Mouse (Mus musculus): ENCODE measurements around the gene Dock9.
A peak's percentile ranks its signal among the peaks of the same experiment; 100 is the strongest.

Gene Dock9

GRCm38 (mm10) chr14:121617645-121618390 lies 179.8 kb downstream of the Dock9 start:
- no peak for DNase-seq

GRCm38 (mm10) chr14:121615431-121615830 lies 182.2 kb downstream of the Dock9 start:
- DNase-seq = no peak

GRCm38 (mm10) chr14:121614461-121615170 lies 183.0 kb downstream of the Dock9 start:
- no peak for DNase-seq

GRCm38 (mm10) chr14:121613490-121613889 lies 184.1 kb downstream of the Dock9 start:
- DNase-seq = no peak

GRCm38 (mm10) chr14:121612926-121613325 lies 184.7 kb downstream of the Dock9 start:
- DNase-seq = no peak

- no peak for DNase-seq
Measured at GRCm38 (mm10) chr14:121611533-121611932, 186.1 kb downstream of the Dock9 start.

GRCm38 (mm10) chr14:121611098-121611497 lies 186.5 kb downstream of the Dock9 start:
- no peak for DNase-seq

GRCm38 (mm10) chr14:121608522-121608921 lies 189.1 kb downstream of the Dock9 start:
- DNase-seq = no peak

- no peak for DNase-seq
Measured at GRCm38 (mm10) chr14:121606433-121606832, 191.2 kb downstream of the Dock9 start.

- DNase-seq = no peak
Measured at GRCm38 (mm10) chr14:121605260-121605659, 192.4 kb downstream of the Dock9 start.

- DNase-seq = no peak
Measured at GRCm38 (mm10) chr14:121604565-121604964, 193.1 kb downstream of the Dock9 start.

GRCm38 (mm10) chr14:121602610-121603009 lies 195.0 kb downstream of the Dock9 start:
- DNase-seq = no peak

GRCm38 (mm10) chr14:121600538-121600937 lies 197.1 kb downstream of the Dock9 start:
- no peak for DNase-seq

- DNase-seq = no peak
Measured at GRCm38 (mm10) chr14:121597073-121597472, 200.6 kb downstream of the Dock9 start.

GRCm38 (mm10) chr14:121596631-121597030 lies 201.0 kb downstream of the Dock9 start:
- DNase-seq = no peak

GRCm38 (mm10) chr14:121594684-121595083 lies 203.0 kb downstream of the Dock9 start:
- no peak for DNase-seq

- no peak for DNase-seq
Measured at GRCm38 (mm10) chr14:121593313-121593929, 204.2 kb downstream of the Dock9 start.

GRCm38 (mm10) chr14:121592890-121593289 lies 204.7 kb downstream of the Dock9 start:
- no peak for DNase-seq

GRCm38 (mm10) chr14:121592356-121592755 lies 205.3 kb downstream of the Dock9 start:
- no peak for DNase-seq

- peak in 1 of 2 experiments; percentile 15 for DNase-seq
Measured at GRCm38 (mm10) chr14:121589097-121589725, 208.4 kb downstream of the Dock9 start.

GRCm38 (mm10) chr14:121588451-121588850 lies 209.2 kb downstream of the Dock9 start:
- no peak for DNase-seq

GRCm38 (mm10) chr14:121585906-121586765 lies 211.5 kb downstream of the Dock9 start:
- no peak for DNase-seq

Measured in thymus, adult 18-20 months (tissue).